Mouse (Mus musculus) kidney, adult 11 months (tissue): ENCODE results near the gene Ogfrl1.

ENCODE experiments used
- DNase-seq: peaks from one replicate; pipeline ENCODE4 v3.0.0; 2022

Ogfrl1 gene

GRCm38 (mm10) chr1:23345633-23346032 lies 51.9 kb downstream of the Ogfrl1 start:
- no peak for DNase-seq

GRCm38 (mm10) chr1:23342864-23343263 lies 54.7 kb downstream of the Ogfrl1 start:
- DNase-seq = no peak

GRCm38 (mm10) chr1:23342224-23342623 lies 55.3 kb downstream of the Ogfrl1 start:
- no peak for DNase-seq

- no peak for DNase-seq
Measured at GRCm38 (mm10) chr1:23335726-23336363, 61.7 kb downstream of the Ogfrl1 start.

- no peak for DNase-seq
Measured at GRCm38 (mm10) chr1:23335050-23335449, 62.5 kb downstream of the Ogfrl1 start.

- DNase-seq = no peak
Measured at GRCm38 (mm10) chr1:23332192-23332591, 65.4 kb downstream of the Ogfrl1 start.

- DNase-seq = no peak
Measured at GRCm38 (mm10) chr1:23325160-23325559, 72.4 kb downstream of the Ogfrl1 start.

GRCm38 (mm10) chr1:23324226-23324625 lies 73.3 kb downstream of the Ogfrl1 start:
- no peak for DNase-seq

GRCm38 (mm10) chr1:23323286-23323685 lies 74.3 kb downstream of the Ogfrl1 start:
- no peak for DNase-seq

GRCm38 (mm10) chr1:23322208-23322607 lies 75.4 kb downstream of the Ogfrl1 start:
- no peak for DNase-seq

- peak; percentile 8 for DNase-seq
Measured at GRCm38 (mm10) chr1:23321331-23321851, 76.2 kb downstream of the Ogfrl1 start.

GRCm38 (mm10) chr1:23320591-23321195 lies 76.9 kb downstream of the Ogfrl1 start:
- DNase-seq = no peak
